Mouse (Mus musculus) layer of hippocampus, postnatal 36 days (tissue): Measurements from ENCODE around the gene Acvr1b. TPM values are rescaled to one million over a fixed set of nuclear protein-coding genes. Genes with fewer than 3 reads are reported as not detected.

Source experiments
- DNase-seq, 2 experiments: peaks; one replicate each; pipeline ENCODE4 v3.0.0; 2022
- total RNA-seq, 2 experiments: library from RNA; stranded (reverse); gene quantifications; 2 replicates each; pipeline ENCODE4 v1.2.3; 2021

Gene Acvr1b
- total RNA-seq, 2 experiments from 2014 or later, result 85.2 to 88.5 TPM

DNA sequence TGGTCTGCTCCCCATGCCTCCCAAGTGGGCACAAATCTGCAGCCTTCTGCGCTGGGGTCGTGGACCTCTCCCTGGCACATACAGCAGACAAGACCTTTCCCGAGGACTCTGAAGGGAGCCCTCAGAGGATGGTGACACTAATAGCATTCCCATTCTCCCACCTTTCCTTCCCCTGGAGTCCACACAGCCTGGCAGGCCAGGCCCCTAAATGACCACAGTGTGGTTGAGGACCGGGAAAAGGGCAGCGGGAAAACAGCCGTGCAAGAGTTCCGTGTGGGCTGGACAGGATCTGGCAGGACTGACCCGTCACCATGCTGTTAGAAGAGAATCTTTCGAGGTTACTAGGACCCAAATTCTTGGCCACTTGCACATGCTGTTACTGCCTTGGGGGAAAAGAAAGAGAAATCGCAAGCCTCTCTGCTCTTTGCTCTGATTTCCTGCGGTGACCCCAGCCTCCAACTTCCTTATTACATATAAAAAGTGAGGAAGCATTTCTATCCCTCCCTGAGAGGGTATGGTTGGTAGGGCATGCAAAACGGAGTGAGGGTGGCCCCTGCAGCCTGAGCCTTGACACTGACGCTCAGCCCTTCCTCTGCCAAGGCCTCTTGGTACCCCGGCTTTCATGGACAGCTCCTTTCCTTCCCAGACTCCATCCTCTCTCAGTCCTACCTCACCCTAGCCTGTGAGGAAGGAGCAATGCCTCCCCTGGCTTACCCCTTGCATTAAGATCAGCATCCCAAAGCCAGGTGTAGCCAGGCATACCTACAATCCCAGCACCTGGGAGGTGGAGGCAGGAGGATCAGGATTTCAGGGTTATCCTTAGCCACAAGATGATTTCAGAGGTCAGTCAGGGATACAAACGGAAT is 27.5 kb upstream of the Acvr1b start:
- no peak for DNase-seq

DNA sequence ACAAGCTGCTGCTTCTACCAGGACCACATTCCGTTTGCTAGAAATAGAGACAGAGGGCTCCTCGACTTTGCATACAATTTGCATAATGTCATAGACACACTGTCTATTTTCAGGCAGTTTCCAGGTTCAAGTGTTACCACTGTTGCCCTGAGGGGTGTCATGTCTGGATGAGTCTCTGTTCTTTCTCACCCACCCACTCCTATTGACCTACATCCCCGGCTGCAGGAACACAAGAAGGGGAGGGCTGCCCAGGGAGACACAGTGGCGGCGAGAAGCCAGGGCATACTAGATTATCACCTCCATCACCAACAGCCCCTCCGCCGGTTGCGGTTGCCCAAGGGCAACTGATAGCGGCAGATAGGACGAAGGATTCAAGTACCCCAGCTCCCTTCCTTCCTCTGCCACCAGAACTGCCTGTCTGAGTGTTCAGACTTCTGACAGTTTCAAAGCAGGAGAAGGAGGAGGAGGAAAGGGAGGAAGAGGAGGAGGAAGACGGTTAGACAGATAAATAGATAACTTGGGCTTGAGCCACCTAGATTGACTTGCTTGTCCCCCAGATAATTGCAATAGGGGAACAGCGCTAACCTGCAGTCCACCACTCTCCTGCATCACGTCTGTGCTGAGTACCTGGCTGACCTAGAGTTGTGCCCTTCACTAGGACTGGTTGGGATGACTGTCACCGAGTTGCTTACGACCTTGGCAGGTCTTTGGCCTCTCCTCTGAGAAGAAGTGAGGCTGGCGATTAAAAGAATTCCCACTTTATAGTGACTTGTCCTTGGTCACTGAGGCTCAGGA is 26.6 kb upstream of the Acvr1b start:
- no peak for DNase-seq

DNA sequence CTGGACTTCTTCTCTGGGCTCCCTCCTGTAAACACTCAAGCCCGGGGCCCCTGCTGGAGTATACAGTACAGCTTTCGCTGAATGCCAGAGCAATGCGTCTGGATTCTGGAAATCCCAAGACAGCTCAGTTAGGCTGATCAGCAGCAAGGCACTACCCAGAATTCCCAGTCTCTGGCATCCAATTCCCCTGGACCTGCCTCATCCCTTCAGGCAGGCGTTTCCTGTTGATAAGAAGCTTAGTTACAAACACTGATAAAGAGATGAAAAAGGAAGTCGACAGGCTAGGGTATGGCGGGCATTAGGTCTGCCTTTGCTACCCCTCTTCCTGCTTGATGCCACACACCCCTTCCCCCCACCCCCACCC is 26.0 kb upstream of the Acvr1b start:
- DNase-seq, result no peak

DNA sequence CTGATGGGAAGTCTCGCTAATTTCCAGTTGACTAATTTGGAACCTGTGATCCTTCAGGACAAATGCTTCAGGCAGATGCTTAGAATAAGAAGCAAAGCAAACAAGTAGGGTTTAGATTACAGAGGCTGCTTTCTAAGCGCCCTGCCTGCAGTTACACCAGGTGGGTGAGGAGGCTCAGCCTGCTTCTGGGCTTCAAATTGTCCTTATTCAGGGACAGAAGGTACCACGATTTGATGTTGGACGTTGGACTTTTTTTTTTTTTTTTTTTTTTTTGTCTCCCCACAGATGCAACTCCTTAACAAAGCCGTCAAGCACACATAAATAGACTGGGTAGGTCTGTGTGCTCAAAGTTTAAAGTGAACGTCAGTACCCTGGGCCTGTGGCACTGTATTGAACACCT is 25.3 kb upstream of the Acvr1b start:
- no peak for DNase-seq

DNA sequence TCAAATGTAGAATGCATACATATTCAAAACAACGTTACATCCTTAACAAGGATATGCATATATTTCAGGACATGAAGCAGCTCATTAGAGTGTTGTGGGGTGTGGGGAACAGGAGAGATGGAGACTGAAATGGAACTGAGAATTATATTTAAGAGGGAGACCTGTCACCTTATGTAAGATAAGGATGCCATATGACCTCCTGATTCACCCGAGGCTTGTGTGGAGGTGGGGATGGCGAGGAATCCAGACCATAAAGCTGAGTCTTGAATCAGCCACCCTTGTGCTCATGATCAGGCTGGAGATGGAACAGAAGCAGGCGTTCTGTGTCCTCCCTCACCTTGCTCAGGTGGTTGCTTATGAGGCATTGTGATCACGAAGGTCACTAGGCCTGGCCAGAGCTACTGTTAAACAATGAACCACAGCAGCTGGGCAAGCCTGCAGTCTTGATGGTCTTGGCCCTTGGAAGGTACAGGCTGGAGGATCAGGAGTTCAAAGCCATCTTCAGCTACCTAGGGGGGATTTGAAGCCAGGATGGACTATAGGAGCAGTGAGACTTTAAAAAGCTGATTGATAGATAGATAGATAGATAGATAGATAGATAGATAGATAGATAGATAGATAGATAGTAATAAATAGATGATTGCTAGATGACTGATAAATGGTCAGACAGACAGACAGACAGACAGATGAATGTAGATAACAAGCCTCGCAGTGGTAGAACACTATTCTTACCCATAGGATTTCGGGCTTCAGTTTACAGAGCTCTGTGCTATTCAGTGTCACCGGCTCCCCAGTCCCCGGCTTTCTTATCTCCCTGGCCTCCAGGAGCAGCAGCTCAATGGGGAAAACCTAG is 22.2 kb upstream of the Acvr1b start:
- DNase-seq, result no peak

DNA sequence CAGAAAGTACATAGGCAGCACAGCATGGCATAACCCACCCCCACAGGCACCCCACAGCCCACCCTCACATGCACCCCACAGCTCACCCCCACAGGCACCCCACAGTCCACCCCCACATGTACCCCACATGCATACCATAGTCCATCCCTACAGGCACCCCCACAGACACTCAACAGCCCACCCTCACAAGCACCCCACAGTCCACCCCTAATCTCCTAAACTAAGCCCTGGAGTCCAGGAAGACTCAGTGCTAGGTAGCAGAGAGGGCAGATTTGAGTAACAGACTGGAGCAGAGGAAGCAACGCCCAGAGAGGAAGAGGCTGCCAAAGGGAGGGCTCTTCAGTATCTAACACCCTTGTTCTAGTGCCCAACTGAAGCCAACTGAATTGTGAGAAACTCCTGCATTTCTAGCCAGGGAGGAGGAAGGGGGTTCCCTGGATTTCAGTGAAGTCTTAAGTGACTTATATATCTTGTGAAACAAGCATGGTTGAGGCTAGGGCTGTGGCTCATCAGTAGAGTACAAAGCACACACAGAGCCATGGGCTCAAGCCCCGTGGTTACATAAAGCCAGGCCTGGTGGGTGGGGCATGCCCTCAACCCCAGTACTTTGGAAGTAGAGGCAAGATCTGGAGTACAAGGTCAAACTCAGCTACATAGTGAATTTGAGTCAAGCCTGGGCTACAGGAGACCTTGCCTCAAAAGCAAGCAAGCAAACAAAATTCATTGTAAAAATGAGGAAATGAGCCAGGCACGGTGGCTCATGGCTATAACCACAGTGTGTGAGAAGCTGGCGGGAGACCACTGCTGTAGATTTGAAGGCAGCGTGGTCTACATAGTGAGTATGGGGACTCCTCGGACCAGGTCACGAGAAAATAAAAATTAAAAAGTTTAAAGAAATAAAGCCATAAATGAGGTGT is 18.9 kb upstream of the Acvr1b start:
- no peak for DNase-seq

DNA sequence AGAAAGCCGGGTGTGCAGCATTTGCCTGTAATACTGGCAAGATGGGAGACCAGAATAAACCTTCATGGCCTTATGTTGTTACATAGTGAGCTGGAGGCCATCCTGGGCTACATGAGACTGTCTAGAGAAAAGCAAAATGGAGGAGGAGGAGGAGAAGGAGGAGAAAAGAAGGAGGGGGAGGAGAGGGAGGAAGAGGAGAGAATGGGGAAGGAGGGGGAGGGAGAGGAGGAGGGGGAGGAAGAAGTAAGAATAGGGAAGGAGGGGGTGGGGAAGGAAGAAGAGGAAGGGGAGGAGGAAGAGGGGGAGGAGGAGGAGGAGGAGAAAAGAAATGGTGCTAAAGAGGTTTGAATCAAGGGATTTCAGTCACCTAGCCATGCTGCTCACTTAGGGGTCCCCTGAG is 13.7 kb upstream of the Acvr1b start:
- no peak for DNase-seq

DNA sequence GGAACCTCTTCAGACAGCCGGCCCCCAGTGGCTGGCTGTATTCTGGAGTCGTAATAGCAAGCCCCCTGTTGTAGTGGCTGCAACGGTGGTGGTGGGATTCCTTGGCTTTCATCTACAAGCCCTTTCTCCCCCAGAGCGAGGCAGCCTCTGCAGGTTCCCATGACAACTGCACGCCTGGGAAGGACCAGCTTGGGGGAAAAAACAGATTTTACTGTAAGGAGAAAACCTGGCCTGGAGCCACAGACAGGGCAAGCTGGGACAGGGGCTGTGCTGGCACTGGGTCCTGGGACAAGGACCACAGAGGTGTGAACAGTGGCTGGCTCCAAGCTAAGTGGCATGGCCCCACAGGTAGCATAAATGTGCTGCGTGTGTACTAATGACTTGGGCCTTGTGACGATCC is 13.3 kb upstream of the Acvr1b start:
- peak in 1 of 2 experiments; percentile 63 for DNase-seq

DNA sequence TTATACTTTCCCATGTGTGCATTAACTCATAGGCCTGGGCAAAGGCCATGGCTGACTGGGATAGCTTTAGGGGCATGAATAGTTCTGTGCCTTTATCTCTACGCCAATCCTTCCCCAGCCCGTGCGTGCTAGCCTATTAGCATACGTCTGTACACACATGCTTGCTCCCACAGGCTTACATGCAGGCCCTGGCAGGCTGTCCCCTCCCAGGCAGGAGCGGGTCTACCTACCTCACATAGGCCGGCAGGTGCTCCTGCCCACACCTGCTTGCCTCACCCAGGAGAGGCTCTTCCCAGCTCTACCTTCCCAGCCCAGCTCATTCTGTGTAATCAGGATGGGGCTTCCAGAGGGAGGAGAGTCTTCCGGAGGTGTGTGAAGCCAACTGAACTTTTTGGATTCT is 12.3 kb upstream of the Acvr1b start:
- DNase-seq, result no peak

DNA sequence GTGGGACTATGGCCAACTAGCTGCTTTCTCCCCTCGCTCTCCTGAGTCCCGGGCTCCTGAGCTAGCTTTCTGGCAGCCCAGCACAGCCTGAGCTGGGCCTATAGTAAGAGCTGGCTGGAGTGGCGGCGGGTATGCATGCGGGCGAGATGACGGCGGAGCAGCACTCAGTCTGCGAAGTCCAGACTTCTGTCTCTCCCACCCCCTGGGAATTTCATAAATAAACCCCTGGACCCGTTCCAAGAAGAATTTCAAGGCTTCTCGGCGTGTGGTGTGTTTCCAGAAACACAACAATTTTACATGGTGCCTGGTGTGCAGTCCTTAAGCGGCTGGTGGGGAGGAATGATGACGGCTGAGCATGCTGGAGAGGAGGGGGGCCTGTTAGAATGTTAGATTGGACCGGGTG is 10.8 kb upstream of the Acvr1b start:
- no peak for DNase-seq

DNA sequence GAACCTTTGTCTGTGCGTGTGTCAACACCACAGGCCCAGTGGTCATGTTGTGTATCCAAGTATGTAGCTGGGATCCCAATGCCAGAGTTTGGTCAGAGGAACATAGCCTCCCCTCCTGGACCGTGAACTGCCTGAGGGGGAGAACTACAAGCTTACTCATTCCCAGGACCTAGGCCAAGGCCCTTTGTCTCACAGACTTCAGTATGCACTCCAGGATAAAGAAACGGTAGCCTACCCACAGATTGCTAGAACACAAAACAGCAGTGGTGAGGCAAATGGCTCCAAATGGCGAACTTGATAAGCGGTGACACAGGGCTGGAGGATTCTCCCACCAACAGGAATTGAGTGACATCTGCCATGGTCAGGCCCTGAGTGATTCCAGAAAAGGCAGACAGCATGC is 10.0 kb upstream of the Acvr1b start:
- no peak for DNase-seq

DNA sequence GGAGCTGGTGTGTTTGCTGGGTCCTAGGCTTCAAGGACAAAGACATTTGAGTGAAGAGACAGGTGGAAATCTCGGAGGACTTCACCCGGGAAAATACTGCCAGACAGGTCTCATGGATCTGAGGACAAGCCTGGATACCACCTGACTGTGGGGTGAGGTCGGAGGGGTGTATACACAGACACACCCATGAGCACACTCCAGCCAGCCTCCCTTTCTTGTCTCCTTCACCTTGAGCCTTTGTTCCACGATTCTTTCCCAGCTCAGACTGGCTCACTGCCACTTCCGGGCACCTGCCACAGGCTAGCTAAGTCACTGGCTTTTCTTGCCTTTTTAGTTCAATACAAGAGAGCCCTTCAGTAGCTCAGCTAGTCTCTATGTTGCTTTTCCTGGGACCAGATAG is 9.6 kb upstream of the Acvr1b start:
- DNase-seq, result no peak

DNA sequence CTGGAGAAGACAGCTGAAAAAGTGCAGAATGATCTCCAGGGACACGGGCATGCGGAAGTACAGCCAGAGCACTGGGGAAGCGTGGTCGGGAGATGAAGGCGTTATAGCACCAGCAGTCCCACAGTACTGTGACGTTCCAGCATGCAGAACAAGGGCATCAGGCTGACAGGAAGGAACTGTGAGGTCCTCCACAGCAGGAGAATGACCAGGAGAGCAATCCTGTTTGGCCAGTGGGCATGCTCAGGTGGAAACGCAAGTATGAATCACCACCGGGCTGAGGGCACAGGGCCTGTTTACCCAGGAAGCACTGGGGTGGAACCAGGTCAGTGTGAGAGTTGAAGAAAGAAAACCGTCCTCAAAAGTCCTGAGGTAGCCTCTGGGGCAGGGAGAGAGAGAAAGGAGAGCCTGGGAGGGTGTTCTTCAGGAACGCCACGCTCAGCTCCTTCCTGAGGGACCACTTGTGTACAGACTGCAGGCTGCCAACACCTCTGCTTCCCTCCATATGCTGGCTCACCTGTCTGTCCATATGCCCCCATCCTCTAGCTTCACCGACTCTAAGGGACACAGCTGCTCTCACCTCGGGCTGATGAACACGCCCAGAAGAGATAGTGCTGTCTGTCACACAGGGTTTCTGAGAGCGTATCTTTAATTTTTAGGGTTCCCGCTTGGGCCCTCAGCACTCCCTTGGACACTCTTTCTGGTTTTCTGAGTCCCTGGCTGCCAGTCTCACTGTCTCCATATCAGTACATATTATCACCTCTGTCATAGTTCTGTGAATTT is 8.0 kb upstream of the Acvr1b start:
- DNase-seq, result no peak

DNA sequence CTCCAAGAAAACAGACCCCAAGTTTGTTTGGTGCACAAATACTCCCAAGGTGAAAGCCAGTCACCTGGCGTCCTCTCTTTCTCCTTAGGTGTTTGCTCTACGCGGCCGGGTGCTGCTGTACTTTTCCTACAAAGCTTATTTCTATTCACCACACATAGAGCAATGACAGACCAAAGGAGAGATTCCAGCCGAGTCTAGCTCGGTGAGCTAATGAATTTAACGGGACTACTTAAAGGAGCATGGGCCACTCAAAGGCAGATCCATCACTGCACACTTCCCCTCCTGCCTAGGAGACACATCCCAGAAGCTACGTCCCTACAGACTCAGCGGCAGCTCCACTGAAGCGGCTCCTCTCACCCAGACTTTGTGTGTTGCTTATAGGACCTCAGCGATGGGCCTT is 6.3 kb upstream of the Acvr1b start:
- no peak for DNase-seq

DNA sequence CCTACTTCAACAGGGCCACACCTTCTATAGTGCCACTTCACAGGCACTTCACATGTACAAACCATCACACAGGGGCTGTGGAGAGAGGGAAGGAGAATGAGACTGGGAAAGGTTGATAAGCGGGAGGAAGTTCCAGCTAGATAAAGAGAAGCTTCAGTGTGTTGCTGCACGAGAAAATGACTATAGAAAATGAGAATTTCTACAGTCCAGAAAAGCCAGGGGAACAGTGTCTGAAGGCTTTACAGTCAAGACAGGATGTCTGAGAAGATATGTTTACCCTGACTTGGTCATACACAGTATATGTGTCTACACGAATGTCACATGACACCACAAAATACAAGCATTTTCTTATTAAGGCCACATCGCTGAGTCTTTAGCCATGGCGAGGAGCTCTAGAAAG is 4.0 kb upstream of the Acvr1b start:
- DNase-seq, result no peak

DNA sequence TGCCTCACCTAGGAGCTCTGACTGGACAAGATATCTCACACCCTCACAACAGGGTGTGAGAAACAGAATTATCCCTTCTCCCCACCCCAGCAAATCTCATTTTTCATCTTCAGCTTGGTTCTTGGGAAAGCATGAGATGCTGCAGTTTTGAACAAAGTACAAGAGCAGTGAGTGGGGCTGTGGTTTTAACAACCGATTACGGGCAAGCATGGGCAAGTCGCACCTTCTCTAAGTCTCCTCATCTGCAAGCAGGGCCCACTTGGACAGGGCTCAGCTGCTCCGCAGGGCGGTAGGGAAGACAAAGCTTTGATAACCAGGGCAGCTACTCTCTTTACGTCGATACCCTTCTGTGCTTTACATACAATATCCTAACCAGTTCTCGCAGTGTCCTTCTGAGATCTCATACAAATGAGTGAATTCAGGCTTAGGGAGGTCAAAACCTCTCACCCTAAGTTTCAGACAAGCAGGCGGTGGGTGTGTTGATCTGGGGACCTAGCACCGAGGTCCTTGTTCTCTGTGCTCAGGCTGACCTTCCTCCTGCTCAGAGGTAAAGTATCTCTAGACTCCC is 3.4 kb upstream of the Acvr1b start:
- DNase-seq, result no peak

DNA sequence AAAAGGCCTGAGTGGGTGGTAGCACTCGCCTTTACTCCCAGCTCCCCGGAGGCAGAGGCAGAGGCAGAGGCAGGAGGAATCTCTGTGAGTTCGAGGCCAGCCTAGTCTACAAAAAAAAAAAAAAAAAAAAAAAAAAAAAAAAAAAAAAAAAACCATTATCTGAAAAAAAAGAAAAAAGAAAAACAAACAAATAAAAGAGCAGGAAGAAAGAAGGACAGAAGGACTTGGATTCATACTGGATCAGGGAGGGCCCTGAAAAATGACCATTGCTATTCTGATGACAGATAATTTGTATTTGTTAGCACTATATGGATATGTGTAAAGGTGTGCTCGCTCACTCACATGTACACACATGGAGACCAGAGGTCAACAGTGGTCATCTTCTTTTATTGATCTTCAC is 2.6 kb upstream of the Acvr1b start:
- DNase-seq, result no peak

DNA sequence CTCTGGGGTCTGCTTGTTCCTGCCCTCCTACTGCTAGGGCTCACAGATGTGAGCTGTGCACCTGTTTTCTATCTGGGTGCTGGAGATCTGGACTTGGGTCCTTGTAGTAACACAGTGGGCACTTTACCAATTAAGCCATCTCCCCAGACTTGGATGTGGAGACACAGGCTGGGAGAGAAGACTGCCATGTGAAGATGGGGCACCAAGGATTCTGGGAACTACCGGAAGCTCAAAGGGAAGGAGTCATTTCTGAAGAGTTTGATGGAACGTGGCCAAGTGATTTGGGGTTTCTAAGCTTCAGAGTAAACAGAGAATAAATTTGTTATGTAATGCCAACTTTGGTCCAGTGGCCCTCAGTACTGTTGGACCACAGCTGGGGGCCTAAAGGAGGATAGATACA is 1.9 kb upstream of the Acvr1b start:
- no peak for DNase-seq

DNA sequence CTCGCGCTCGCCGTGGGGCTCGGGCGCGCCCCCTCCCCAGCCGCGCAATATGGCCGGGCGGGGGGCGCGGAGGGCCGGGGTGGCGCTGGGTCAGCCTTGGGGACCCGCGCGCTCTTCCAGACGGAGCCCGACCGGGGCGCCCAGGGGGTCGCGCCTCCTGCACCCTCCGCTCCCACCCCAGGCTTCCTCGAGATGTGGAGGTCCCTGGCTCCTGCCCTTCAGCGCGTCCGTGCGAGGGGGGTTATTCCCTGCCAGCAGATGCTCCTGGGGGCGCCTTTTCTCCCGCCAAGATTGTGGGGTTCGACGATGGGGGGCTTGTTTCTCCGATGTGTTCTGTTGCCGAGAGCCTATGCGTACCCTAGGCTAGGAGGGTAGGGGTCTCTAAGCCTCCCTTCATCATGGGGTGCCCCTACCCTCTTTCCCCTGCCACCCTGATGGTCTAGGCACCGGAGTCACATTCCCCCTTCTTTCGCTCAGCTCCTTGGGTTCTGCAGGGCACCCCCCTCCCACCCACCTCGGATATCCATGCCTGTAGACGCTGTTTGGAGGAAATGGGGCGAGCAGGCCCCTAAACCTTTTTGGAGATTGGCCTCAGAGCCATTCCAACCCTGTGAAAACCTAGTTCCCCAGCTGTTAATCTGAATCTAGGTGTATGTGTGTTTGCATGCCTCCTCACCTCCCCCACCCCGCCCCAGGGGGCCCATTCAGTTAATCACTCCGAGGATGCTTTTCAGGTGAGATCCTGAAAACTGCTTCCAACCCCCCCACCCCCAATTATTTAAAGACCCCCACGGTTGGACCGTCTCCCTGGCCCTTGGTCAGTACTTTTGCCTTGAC is 645 bp downstream of the Acvr1b start:
- no peak for DNase-seq

DNA sequence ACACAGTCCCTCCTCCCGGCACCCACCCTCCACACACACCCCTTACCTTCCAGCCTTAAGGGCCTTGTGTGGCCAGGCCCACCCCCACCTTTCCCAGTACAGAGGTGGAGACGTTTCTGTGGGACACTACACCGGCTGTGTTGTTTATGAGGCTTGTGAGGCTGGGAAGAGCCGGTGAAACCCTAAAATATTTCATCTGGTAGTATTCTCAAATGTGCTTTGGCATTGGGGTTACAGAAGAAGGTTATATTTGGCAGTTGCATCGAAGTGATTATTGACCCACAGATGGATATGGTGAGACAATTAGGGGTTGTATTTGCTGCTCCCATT is 1.2 kb downstream of the Acvr1b start:
- no peak for DNase-seq
